Mouse (Mus musculus): Measurements from ENCODE around the gene Hagh. TPM values are rescaled to one million over a fixed set of nuclear protein-coding genes. Genes with fewer than 3 reads are reported as not detected.
A peak's percentile ranks its signal among the peaks of the same experiment; 100 is the strongest.

Hagh gene
- polyA plus RNA-seq, 1 experiment from 2014 or later = 28.8 TPM

DNA sequence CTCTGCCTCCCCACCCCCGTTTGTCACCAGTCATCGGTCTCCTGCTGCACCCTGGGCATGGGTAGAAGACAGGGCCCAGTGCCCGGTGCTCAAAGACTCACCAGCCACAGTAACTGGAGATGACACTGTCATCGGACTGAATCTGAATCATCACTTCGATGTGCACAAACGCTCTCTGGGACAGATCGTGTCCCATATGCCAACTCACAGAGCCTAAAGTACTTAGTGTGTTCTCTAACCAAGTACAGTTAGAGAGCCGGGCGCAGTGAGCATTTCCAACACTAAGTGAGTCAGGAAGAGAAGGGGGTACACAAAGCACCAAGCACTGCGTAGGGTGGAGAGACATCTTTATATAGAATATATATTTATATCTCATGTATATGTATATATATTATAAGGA lies 28.0 kb downstream of the Hagh start:
- no peaks in the 10 kb centered on the region for H3K27me3 ChIP-seq (ENCODE audit: control insufficient read depth, insufficient read depth, low read length)
- no peaks in the 10 kb centered on the region for H3K9me3 ChIP-seq (ENCODE audit: control insufficient read depth, low read length)
- H3K4me3 ChIP-seq (ENCODE audit: low read depth, low read length) = no peak overlapping the region
- no peaks in the 10 kb centered on the region for H3K4me1 ChIP-seq (ENCODE audit: control insufficient read depth, insufficient read depth, low read length)
- no peak overlapping the region for H3K9ac ChIP-seq (ENCODE audit: low read length)
- no peak overlapping the region for H3K4me2 ChIP-seq (ENCODE audit: low read depth, severe bottlenecking)
- H3K36me3 ChIP-seq (ENCODE audit: control insufficient read depth, insufficient read depth, low read length) = no peaks in the 10 kb centered on the region
- ATAC-seq (ENCODE audit: insufficient number of reproducible peaks, low FRiP score, low TSS enrichment, low read depth) (no peak), DNase-seq (ENCODE audit: low spot score) (no peak)
- 92% methylated on average over 10 of the region's 10 CpGs for WGBS
- no peak overlapping the region for H3K27ac ChIP-seq (replicated peaks; ENCODE audit: low read depth, low read length)

DNA sequence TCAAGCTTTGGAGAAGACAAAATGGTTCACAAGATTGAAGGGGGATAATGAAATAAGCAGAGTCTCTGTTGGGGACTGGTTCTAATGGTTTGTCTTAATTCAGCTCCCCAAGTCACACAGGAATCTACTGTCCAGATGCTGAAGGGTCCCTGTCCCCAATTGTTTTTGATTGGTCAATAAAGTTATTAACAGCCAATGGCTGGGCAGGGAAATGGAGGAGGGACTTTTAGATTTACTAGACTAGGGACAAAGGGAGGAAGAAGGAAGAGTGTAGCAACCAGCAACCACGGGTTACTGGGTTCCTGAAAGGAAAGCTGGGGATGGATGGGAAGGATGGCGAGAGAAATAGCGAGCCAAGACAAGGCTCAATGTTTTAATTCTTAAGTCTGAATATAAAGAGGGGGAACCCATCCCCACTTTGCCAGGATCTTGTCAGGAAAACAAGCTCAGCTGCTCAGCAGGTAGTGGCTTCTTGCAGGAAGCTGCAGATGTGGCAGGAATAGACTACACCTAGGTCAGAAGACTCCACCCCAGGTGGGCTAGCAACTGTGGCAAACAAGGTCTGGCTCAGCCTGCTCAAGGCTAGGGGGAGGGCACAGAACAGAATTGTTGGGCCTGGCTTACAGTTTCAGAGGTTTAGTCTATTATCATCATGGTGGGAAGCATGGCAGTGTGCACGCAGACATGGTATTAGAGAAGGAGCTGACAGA lies 33.9 kb downstream of the Hagh start:
- 45% methylated on average over 4 of the region's 4 CpGs for WGBS
- Histone ChIP-seq H3K27ac (replicated peaks; ENCODE audit: low read depth, low read length) (no peak overlapping the region), H3K4me2 (ENCODE audit: low read depth, severe bottlenecking) (no peak overlapping the region), H3K4me1 (ENCODE audit: control insufficient read depth, insufficient read depth, low read length) (peaks cover 5% of the 10 kb centered on the region), H3K27me3 (ENCODE audit: control insufficient read depth, insufficient read depth, low read length) (no peaks in the 10 kb centered on the region), H3K36me3 (ENCODE audit: control insufficient read depth, insufficient read depth, low read length) (no peaks in the 10 kb centered on the region), H3K9me3 (ENCODE audit: control insufficient read depth, low read length) (no peaks in the 10 kb centered on the region), H3K9ac (ENCODE audit: low read length) (no peak overlapping the region), H3K4me3 (ENCODE audit: low read depth, low read length) (no peak overlapping the region)
- DNase-seq (ENCODE audit: low spot score) = no peak
- no peak for ATAC-seq (ENCODE audit: insufficient number of reproducible peaks, low FRiP score, low TSS enrichment, low read depth)

DNA sequence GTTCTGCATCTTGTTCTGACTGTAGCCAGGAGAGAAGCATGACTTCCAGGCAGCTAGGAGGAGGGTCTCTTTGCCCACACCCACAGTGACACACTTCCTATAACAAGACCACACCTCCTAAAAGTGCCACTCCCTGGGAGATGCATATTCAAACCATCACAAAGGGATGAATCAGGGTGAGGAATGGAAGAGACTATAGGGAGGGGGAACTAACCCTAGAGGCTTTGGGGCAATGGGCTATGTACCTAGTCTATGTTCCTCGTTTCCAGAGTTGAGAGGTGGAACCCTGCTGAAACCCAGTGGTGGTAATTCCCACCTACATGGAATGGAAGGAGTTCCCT lies 34.4 kb downstream of the Hagh start:
- Histone ChIP-seq H3K4me1 (ENCODE audit: control insufficient read depth, insufficient read depth, low read length) (peaks cover 5% of the 10 kb centered on the region), H3K4me3 (ENCODE audit: low read depth, low read length) (no peak overlapping the region), H3K9ac (ENCODE audit: low read length) (no peak overlapping the region), H3K9me3 (ENCODE audit: control insufficient read depth, low read length) (no peaks in the 10 kb centered on the region), H3K27ac (replicated peaks; ENCODE audit: low read depth, low read length) (no peak overlapping the region), H3K36me3 (ENCODE audit: control insufficient read depth, insufficient read depth, low read length) (no peaks in the 10 kb centered on the region), H3K4me2 (ENCODE audit: low read depth, severe bottlenecking) (no peak overlapping the region), H3K27me3 (ENCODE audit: control insufficient read depth, insufficient read depth, low read length) (no peaks in the 10 kb centered on the region)
- DNase-seq (ENCODE audit: low spot score) = no peak
- no peak for ATAC-seq (ENCODE audit: insufficient number of reproducible peaks, low FRiP score, low TSS enrichment, low read depth)
- WGBS = 67% methylated on average over 1 of the region's 1 CpGs

DNA sequence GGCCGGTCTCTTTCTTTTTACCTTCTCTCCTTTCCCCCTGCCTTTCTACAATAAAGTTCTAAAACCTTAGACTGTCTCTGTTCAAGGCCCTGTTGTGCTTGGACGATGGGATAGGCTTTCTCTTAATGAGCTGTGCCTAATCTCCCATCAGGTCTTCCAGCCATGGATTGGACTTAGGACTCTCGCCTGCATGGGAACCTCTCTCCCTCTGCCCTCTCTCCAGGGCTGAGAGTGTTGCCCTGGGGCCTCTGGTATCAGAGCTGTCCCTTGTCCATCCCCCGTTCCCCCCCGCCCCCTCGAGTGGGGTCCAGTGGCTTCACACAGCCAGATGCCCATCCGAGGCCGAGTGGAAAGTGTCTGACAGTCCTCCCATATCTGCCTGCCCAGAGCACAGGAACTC lies 35.0 kb downstream of the Hagh start:
- ATAC-seq (ENCODE audit: insufficient number of reproducible peaks, low FRiP score, low TSS enrichment, low read depth) = no peak

DNA sequence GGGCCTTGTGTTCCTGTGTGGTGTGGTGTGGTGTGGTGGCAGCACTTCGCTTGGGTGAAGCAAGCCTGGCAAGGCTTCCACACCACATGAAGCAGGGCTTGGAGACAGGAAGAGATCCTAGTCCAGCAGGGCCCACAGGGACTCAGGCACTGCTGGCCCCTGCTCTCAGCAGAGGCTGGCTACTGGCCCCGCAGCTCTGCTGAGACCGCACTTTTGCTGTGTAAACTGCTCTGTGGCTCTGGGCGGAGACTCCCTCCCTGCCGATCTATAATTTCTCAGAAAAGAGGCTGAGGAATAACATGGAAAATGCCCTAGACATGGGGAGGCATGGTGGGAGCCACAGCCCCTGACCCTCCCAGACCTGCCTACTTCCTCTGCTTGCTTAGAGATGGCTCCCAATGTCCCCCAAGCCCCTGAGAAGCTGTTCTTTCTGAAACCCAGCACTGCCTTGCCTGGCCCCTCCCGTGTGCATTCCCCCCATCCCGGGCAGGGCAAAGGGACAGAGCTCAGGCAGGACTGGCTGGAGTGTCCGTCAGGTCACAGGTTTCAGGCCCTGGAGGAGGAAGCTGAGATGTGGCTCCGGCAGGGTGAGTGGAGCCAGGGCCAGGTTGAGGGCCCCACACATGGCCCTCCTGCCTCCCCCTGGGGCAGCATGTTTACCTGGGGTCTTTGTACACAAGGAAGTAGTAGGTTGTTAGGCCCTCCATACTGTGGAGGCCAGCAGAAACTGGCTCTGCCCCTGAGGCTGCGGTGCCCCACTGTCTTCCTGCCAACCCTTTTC lies 37.6 kb downstream of the Hagh start:
- 52% methylated on average over 10 of the region's 10 CpGs for WGBS
- ATAC-seq (ENCODE audit: insufficient number of reproducible peaks, low FRiP score, low TSS enrichment, low read depth) = no peak
- H3K4me1 ChIP-seq (ENCODE audit: control insufficient read depth, insufficient read depth, low read length) = peaks cover 5% of the 10 kb centered on the region
- no peak overlapping the region for H3K4me2 ChIP-seq (ENCODE audit: low read depth, severe bottlenecking)
- H3K36me3 ChIP-seq (ENCODE audit: control insufficient read depth, insufficient read depth, low read length) = no peaks in the 10 kb centered on the region
- H3K9ac ChIP-seq (ENCODE audit: low read length) = peak overlapping the region; percentile 40; the same call in 1 of the 2 replicates
- DNase-seq (ENCODE audit: low spot score) = no peak
- 0 out of 2 replicates have a peak overlapping the region, but pooled peaks have one; percentile 21 for H3K27ac ChIP-seq (replicated peaks; ENCODE audit: low read depth, low read length)
- no peaks in the 10 kb centered on the region for H3K9me3 ChIP-seq (ENCODE audit: control insufficient read depth, low read length)
- no peaks in the 10 kb centered on the region for H3K27me3 ChIP-seq (ENCODE audit: control insufficient read depth, insufficient read depth, low read length)
- H3K4me3 ChIP-seq (ENCODE audit: low read depth, low read length) = no peak overlapping the region

More for the DNA sequence above, 35.0 kb downstream of the Hagh start:
- Histone ChIP-seq H3K36me3 (ENCODE audit: control insufficient read depth, insufficient read depth, low read length) (no peaks in the 10 kb centered on the region), H3K4me1 (ENCODE audit: control insufficient read depth, insufficient read depth, low read length) (peaks cover 5% of the 10 kb centered on the region), H3K4me3 (ENCODE audit: low read depth, low read length) (no peak overlapping the region), H3K9ac (ENCODE audit: low read length) (no peak overlapping the region), H3K9me3 (ENCODE audit: control insufficient read depth, low read length) (no peaks in the 10 kb centered on the region), H3K4me2 (ENCODE audit: low read depth, severe bottlenecking) (no peak overlapping the region), H3K27me3 (ENCODE audit: control insufficient read depth, insufficient read depth, low read length) (no peaks in the 10 kb centered on the region), H3K27ac (replicated peaks; ENCODE audit: low read depth, low read length) (no peak overlapping the region)
- 80% methylated on average over 8 of the region's 8 CpGs for WGBS
- no peak for DNase-seq (ENCODE audit: low spot score)

DNA sequence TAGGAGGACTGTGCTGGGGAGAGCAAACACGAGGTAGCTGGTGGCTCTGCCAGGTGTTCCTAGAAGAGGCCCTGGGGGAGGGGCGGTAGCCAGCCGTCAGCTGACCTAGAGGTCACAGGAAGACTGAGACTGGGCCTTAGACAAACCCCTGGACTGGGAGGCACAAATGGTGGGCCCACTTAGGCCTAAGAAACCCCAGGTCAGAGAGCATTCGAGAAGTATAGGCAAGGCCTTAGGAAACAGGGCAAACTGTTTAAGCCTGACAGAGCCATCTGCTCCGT lies 38.1 kb downstream of the Hagh start:
- Histone ChIP-seq H3K4me3 (ENCODE audit: low read depth, low read length) (no peak overlapping the region), H3K36me3 (ENCODE audit: control insufficient read depth, insufficient read depth, low read length) (peaks cover 3% of the 10 kb centered on the region; the same call in 1 of the 2 replicates), H3K27ac (replicated peaks; ENCODE audit: low read depth, low read length) (no peak overlapping the region), H3K9ac (ENCODE audit: low read length) (peak overlapping the region; percentile 40; the same call in 1 of the 2 replicates), H3K4me1 (ENCODE audit: control insufficient read depth, insufficient read depth, low read length) (peaks cover 5% of the 10 kb centered on the region), H3K9me3 (ENCODE audit: control insufficient read depth, low read length) (no peaks in the 10 kb centered on the region), H3K27me3 (ENCODE audit: control insufficient read depth, insufficient read depth, low read length) (no peaks in the 10 kb centered on the region), H3K4me2 (ENCODE audit: low read depth, severe bottlenecking) (no peak overlapping the region)
- DNase-seq (ENCODE audit: low spot score) (peak; percentile 35), ATAC-seq (ENCODE audit: insufficient number of reproducible peaks, low FRiP score, low TSS enrichment, low read depth) (no peak; the same call in 1 of the 2 replicates)
- 27% methylated on average over 5 of the region's 5 CpGs for WGBS

DNA sequence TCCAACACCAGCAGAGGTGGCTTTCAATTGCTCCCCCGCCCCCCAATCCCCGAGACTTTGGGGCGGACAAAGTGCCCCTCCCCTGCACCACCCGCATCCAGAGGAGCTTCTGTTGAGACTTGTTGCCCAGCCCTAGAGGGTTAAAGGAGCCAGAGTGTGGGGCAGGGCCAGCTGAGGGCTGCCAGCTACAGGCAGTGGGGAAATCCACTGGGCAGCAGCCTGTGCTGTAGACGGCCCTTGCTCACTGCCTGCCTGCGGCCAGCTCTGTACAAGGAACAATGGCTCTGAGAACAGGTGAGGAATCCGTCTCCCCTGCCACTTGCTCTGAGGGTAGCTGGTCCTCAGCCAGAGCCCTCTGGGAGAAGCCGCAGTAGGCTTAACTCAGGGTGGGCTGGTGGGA lies 38.6 kb downstream of the Hagh start:
- Histone ChIP-seq H3K4me1 (ENCODE audit: control insufficient read depth, insufficient read depth, low read length) (peaks cover 5% of the 10 kb centered on the region), H3K27me3 (ENCODE audit: control insufficient read depth, insufficient read depth, low read length) (no peaks in the 10 kb centered on the region), H3K4me3 (ENCODE audit: low read depth, low read length) (no peak overlapping the region), H3K36me3 (ENCODE audit: control insufficient read depth, insufficient read depth, low read length) (peaks cover 5% of the 10 kb centered on the region; the same call in 1 of the 2 replicates), H3K9ac (ENCODE audit: low read length) (no peak overlapping the region), H3K27ac (replicated peaks; ENCODE audit: low read depth, low read length) (no peak overlapping the region), H3K4me2 (ENCODE audit: low read depth, severe bottlenecking) (no peak overlapping the region), H3K9me3 (ENCODE audit: control insufficient read depth, low read length) (no peaks in the 10 kb centered on the region)
- ATAC-seq (ENCODE audit: insufficient number of reproducible peaks, low FRiP score, low TSS enrichment, low read depth) (no peak; the same call in 1 of the 2 replicates), DNase-seq (ENCODE audit: low spot score) (no peak)
- 78% methylated on average over 8 of the region's 8 CpGs for WGBS

DNA sequence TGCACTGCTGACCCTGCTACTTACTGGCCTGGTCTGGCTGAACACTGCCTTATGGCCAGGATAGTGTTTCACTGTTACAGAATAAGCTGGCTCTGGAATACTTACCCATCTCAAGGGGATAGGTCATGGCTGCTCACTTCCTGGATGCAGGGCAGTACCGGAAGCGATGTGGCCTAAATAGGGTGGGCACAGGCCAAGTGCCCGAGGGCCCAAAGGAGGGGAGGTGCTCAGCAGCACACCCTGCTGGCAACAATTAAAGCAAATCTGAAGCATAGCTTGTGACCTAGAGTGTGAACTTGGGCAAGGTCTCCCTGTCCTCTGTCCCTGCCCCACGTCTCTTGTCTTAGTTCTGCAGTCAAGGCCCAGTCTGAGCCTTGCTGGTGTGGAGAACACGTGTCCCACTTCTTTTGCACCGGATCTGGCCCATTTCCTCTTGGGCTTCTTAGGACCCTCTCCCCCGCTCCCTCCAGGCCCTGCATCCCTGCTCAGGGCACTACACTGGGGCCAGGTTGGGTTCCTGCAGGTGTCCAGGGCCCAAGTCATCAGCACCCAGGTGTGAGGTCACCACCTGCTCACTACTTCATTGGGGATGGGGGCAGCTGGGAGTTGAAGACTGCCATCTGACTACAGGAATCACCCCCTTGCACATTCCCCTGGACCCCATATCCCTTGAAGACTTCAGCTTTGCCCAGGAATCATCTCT lies 41.9 kb downstream of the Hagh start:
- Histone ChIP-seq H3K9ac (ENCODE audit: low read length) (no peak overlapping the region), H3K36me3 (ENCODE audit: control insufficient read depth, insufficient read depth, low read length) (peaks cover 5% of the 10 kb centered on the region; the same call in 1 of the 2 replicates), H3K4me2 (ENCODE audit: low read depth, severe bottlenecking) (no peak overlapping the region), H3K27me3 (ENCODE audit: control insufficient read depth, insufficient read depth, low read length) (no peaks in the 10 kb centered on the region), H3K27ac (replicated peaks; ENCODE audit: low read depth, low read length) (no peak overlapping the region), H3K4me1 (ENCODE audit: control insufficient read depth, insufficient read depth, low read length) (peaks cover 12% of the 10 kb centered on the region), H3K9me3 (ENCODE audit: control insufficient read depth, low read length) (no peaks in the 10 kb centered on the region), H3K4me3 (ENCODE audit: low read depth, low read length) (no peak overlapping the region)
- peak; percentile 58 for DNase-seq (ENCODE audit: low spot score)
- no peak for ATAC-seq (ENCODE audit: insufficient number of reproducible peaks, low FRiP score, low TSS enrichment, low read depth)
- 51% methylated on average over 7 of the region's 7 CpGs for WGBS
